Mouse (Mus musculus) hindbrain, embryonic 16.5 days (tissue): Measurements from ENCODE around the gene Igf1r. TPM values are rescaled to one million over a fixed set of nuclear protein-coding genes. Genes with fewer than 3 reads are reported as not detected.

Experiments used
- ATAC-seq: fragments of 200-750 bp; cut with Nextera tagmentation; 2 replicates; pipeline ENCODE4 v1.8.0; 2017; ENCODE audit warnings: moderate TSS enrichment, moderate library complexity
- H3K27ac ChIP-seq: fragments of 300-500 bp; sonication (generic); 2 replicates; pipeline ENCODE4 v1.5.1; 2014; ENCODE audit warnings: low read depth, mild to moderate bottlenecking, control low read depth, low read length, moderate library complexity
- H3K27me3 ChIP-seq: fragments of 300-500 bp; sonication (generic); replicated peaks from 2 replicates; pipeline ENCODE4 v1.6.1; 2014; ENCODE audit warnings: low read length; ENCODE audit not compliant: control insufficient read depth, insufficient read depth
- H3K36me3 ChIP-seq: fragments of 300-500 bp; sonication (generic); 2 replicates; pipeline ENCODE4 v1.6.1; 2014; ENCODE audit warnings: mild to moderate bottlenecking, low read length, moderate library complexity, mixed read lengths; ENCODE audit not compliant: control insufficient read depth, insufficient read depth
- H3K4me1 ChIP-seq: fragments of 300-500 bp; sonication (generic); 2 replicates; pipeline ENCODE4 v1.6.1; 2014; ENCODE audit warnings: low read depth, low read length; ENCODE audit not compliant: control insufficient read depth, insufficient read depth
- H3K4me2 ChIP-seq: fragments of 300-500 bp; sonication (generic); 2 replicates; pipeline ENCODE4 v1.6.1; 2014; ENCODE audit warnings: mild to moderate bottlenecking, low read length, control low read depth, moderate library complexity
- H3K4me3 ChIP-seq: fragments of 300-500 bp; sonication (generic); 2 replicates; pipeline ENCODE4 v1.5.1; 2014; ENCODE audit warnings: mild to moderate bottlenecking, low read length, control low read depth, moderate library complexity
- H3K9ac ChIP-seq: fragments of 300-500 bp; sonication (generic); 2 replicates; pipeline ENCODE4 v1.6.1; 2014; ENCODE audit warnings: low read depth, mild to moderate bottlenecking, control low read depth, low read length, moderate library complexity
- H3K9me3 ChIP-seq: fragments of 300-500 bp; sonication (generic); 2 replicates; pipeline ENCODE4 v1.6.1; 2014; ENCODE audit warnings: mild to moderate bottlenecking, low read length, moderate library complexity; ENCODE audit not compliant: control insufficient read depth
- WGBS: fragments of 180-500 bp; shearing (Covaris S2); extraction: QIAGEN DNeasy Blood & Tissue Kit; methylation state at CpG from one replicate; pipeline ENCODE4 v1.1.7; 2014; 5-methylcytosine and 5-hydroxymethylcytosine counted together
- polyA plus RNA-seq: library from polyadenylated mRNA; unstranded; fragments of >200 nt; fragmentation: Nextera tagmentation; extraction: Ambion mirVana; gene quantifications from 2 replicates; pipeline ENCODE4 v1.2.1, GENCODE M21; 2015

The Igf1r gene
- polyA plus RNA-seq, 1 experiment from 2014 or later, result 16.4 TPM

DNA sequence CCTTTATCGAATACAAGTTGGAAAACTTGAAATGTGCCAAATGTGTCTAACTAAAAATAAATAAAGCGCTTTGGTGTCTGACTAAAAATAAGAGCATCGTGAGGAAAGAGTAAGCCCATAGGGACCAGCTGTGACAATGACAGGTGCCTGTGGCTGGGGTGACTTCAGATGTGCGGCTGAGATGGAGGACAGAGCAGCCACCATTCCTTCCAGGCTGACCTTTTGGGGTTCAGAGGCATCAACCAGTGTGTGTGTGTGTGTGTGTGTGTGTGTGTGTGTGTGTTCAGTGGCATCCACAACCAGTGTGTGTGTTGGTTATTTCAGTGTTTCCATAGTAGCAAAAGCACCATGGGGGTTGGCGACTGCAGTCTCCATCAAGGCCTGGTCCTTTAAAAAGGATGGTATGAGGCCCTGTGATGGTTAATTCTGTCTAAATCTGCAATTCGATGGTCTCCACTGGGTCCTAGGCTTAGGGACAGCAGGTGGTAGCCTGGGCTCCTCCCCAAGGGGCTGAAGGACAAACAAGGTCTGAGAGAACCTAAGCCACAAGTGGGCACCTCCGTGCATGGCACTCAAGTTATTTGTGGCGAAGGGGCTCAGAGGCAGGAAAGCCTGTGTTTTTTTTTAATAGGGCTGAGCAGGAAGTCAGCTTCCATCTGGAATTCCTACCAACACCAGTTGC is 310.9 kb downstream of the Igf1r start:
- 54% methylated on average over 8 of the region's 8 CpGs for WGBS
- H3K4me1 ChIP-seq, result peaks cover 12% of the 10 kb centered on the region
- H3K36me3 ChIP-seq, result no peaks in the 10 kb centered on the region
- no peak overlapping the region; the same call in 1 of the 2 replicates for H3K4me3 ChIP-seq
- H3K27ac ChIP-seq, result no peak overlapping the region
- peaks cover 3% of the 10 kb centered on the region; the same call in 1 of the 2 replicates for H3K9me3 ChIP-seq
- H3K4me2 ChIP-seq, result peak overlapping the region; percentile 72
- ATAC-seq, result peak; percentile 19; the same call in 1 of the 2 replicates
- no peak overlapping the region for H3K9ac ChIP-seq
- 0 out of 2 replicates have a peak, but pooled peaks cover 2% of the 10 kb centered on the region for H3K27me3 ChIP-seq

DNA sequence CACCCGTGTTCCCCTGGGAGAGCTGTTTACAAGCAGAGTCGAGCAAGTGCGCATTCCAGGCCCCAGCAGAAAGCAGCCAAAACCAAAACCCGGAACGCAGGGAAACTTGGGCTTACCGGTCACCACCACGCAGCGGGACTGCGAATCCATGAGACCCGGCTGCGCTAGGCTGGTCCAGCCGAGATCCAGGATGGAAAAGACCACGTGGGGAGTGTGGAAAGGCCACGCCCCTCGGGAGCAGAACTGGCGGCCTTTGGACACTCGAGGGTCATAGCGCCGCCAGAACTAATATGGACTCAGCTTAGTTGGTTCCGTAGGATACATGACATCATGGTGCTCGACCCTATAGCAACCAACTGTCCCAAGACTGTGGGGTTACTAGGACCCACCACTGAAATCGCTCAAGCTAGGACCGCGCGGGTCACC is 311.4 kb downstream of the Igf1r start, which contains the start of gene Pgpep1l:
Gene Pgpep1l, minus strand, starts transcription at position 206 of the 426 bp plus-strand sequence.
- 5% methylated on average over 25 of the region's 25 CpGs for WGBS

DNA sequence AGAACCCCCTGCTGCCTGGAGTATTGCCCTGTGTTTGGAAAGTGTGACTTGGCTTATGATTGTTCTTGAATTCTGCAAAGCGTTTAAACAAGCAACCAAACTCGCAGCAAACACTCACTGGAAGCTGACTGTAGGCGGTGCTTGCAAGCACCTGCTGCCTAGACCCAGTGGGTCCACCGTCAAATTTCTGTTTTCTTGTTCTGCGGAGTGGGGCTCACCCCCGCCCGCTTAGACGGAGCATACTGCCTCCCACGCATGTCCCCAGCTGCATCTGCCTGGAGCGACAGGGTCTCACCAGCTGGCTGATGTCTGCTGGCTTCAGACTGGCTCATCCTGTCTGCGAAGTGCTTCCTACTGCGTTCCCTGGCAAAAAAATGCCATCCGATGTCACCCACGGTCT is 311.9 kb downstream of the Igf1r start:
- Histone ChIP-seq H3K27me3 (0 out of 2 replicates have a peak, but pooled peaks cover 2% of the 10 kb centered on the region), H3K36me3 (no peaks in the 10 kb centered on the region), H3K4me1 (peaks cover 12% of the 10 kb centered on the region), H3K9me3 (peaks cover 3% of the 10 kb centered on the region; the same call in 1 of the 2 replicates), H3K27ac (no peak overlapping the region), H3K9ac (peak overlapping the region; percentile 41), H3K4me2 (peak overlapping the region; percentile 72), H3K4me3 (peak overlapping the region; percentile 35)
- peak; percentile 59 for ATAC-seq
- WGBS, result 12% methylated on average over 14 of the region's 14 CpGs

More for the DNA sequence above, 311.4 kb downstream of the Igf1r start, which contains the start of gene Pgpep1l:
- Histone ChIP-seq H3K36me3 (no peaks in the 10 kb centered on the region), H3K4me1 (peaks cover 12% of the 10 kb centered on the region), H3K4me2 (peak within 1 kb of the TSS; percentile 72), H3K27me3 (0 out of 2 replicates have a peak, but pooled peaks cover 2% of the 10 kb centered on the region), H3K27ac (no peak within 1 kb of the TSS), H3K9me3 (peaks cover 3% of the 10 kb centered on the region; the same call in 1 of the 2 replicates), H3K9ac (peak within 1 kb of the TSS; percentile 46), H3K4me3 (peak within 1 kb of the TSS; percentile 35)
- peak; percentile 72 for ATAC-seq

DNA sequence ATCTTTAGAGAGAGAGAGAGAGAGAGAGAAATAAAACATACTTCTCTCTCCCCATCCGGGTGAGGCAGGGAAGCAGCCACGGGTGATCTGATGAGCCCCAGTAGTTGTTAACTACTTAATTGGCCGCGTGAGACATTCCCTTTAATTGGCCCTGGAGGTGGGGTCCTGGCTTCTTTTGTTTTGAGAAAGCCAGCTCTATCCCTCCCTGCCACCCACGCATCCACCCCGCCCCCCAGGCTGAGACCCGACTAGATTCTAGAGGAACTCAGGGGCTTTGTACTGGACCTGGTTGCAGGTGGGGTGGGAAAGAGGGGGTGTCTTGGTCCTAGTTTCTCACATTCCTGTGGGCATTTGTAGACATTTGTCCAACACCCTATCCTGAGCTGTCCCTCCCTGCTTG is 312.8 kb downstream of the Igf1r start:
- H3K27me3 ChIP-seq, result 0 out of 2 replicates have a peak, but pooled peaks cover 2% of the 10 kb centered on the region
- whole genome bisulfite sequencing, result 35% methylated on average over 7 of the region's 7 CpGs
- ATAC-seq, result no peak

DNA sequence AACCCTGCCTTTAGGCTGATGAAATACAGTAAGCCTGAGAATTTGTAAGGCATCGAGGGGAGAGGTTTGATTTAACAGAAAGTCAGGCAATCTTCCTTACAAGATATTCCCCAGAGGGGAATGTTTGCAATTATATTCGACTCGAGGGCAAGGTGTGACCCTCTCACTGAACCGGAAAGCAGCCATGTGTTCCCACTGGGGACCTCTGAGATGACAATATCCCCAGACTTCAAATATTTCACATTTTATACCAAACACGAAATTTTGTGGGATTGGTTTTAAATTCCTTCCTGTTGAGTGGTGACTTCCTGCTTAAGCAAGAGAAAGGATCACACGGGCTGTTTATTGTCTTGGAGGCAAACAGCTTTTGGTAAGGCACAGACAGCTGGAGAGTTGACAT is 314.1 kb downstream of the Igf1r start:
- H3K9ac ChIP-seq, result no peak overlapping the region
- ATAC-seq, result no peak
- no peaks in the 10 kb centered on the region for H3K9me3 ChIP-seq
- H3K4me3 ChIP-seq, result no peak overlapping the region
- H3K4me1 ChIP-seq, result peaks cover 12% of the 10 kb centered on the region
- no peak overlapping the region for H3K4me2 ChIP-seq
- 0 out of 2 replicates have a peak, but pooled peaks cover 2% of the 10 kb centered on the region for H3K27me3 ChIP-seq
- H3K36me3 ChIP-seq, result no peaks in the 10 kb centered on the region
- 30% methylated on average over 6 of the region's 6 CpGs for WGBS
- H3K27ac ChIP-seq, result no peak overlapping the region

More for the DNA sequence above, 312.8 kb downstream of the Igf1r start:
- no peak overlapping the region for H3K4me3 ChIP-seq
- no peak overlapping the region for H3K9ac ChIP-seq
- H3K9me3 ChIP-seq, result peaks cover 3% of the 10 kb centered on the region; the same call in 1 of the 2 replicates
- no peak overlapping the region for H3K4me2 ChIP-seq
- H3K4me1 ChIP-seq, result peaks cover 12% of the 10 kb centered on the region
- H3K27ac ChIP-seq, result no peak overlapping the region
- no peaks in the 10 kb centered on the region for H3K36me3 ChIP-seq

DNA sequence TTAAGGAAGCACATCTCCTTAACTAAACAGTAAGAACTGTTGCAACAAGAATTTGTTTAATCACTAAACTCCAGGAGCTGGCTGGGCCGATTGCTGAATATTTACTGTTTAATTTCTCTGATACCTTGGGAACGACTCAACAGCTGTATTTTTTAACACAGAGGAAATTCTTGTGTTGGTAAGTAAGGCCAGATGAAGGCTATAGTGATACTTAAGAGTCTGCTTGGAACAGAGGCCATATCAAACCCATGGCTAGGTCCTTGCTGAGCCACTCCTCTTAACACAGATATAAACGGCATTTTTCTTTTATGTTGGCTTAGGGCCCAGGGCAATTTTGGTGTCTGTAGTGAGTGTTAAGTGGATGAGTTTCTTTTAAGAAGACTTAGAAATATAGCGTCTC is 317.9 kb downstream of the Igf1r start:
- H3K4me3 ChIP-seq, result no peak overlapping the region
- no peak overlapping the region for H3K27ac ChIP-seq
- 0 out of 2 replicates have a peak, but pooled peaks cover 2% of the 10 kb centered on the region for H3K27me3 ChIP-seq
- H3K9ac ChIP-seq, result no peak overlapping the region
- WGBS, result 74% methylated on average over 4 of the region's 4 CpGs
- no peak overlapping the region for H3K4me2 ChIP-seq
- no peak for ATAC-seq
- no peaks in the 10 kb centered on the region for H3K9me3 ChIP-seq
- no peaks in the 10 kb centered on the region for H3K36me3 ChIP-seq
- H3K4me1 ChIP-seq, result no peaks in the 10 kb centered on the region; the same call in none of the 2 replicates

DNA sequence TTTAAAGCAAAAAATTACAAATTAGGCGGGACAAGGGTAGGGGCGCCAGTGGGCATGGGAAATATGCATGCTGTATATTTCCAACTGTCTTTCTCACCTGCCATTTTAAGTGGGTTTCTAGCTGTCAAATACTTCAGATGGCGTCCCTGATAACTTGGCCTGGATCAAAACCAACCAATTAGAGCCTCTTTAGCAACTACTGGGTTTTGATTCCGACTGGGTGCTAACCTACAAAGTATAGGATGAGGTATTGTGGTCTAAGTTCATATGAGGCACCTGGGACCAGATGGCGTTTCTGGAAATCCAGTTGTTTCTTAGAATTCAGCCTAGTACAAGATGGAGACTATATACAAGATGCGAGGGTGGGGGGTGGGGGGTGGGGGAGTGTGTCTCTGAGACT is 319.2 kb downstream of the Igf1r start:
- H3K36me3 ChIP-seq, result no peaks in the 10 kb centered on the region
- H3K9me3 ChIP-seq, result no peaks in the 10 kb centered on the region
- WGBS, result 96% methylated on average over 6 of the region's 6 CpGs
- no peak for ATAC-seq
- peaks cover 10% of the 10 kb centered on the region for H3K4me1 ChIP-seq
- H3K9ac ChIP-seq, result no peak overlapping the region
- H3K27me3 ChIP-seq, result no peaks in the 10 kb centered on the region; the same call in 1 of the 2 replicates
- no peak overlapping the region for H3K4me3 ChIP-seq
- no peak overlapping the region for H3K4me2 ChIP-seq
- H3K27ac ChIP-seq, result no peak overlapping the region

DNA sequence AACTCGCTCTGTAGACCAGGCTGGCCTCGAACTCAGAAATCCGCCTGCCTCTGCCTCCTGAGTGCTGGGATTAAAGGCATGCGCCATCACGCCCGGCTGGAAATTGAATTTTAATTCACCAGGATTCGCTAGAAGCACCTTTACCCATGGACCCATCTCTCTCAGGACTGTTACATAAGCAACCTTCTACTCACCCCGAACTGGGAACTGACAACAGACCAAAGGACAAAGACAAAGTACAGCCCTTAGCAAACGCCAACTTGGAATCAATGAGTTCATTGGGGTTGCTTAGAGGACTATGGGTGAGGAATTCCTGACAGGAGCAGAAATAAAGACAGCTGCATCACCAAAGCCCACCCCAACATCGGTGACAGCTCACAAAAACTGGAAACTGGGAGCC is 320.0 kb downstream of the Igf1r start:
- Histone ChIP-seq H3K4me1 (peaks cover 14% of the 10 kb centered on the region), H3K27ac (no peak overlapping the region), H3K9me3 (no peaks in the 10 kb centered on the region), H3K4me3 (no peak overlapping the region), H3K36me3 (no peaks in the 10 kb centered on the region), H3K9ac (no peak overlapping the region), H3K27me3 (no peaks in the 10 kb centered on the region; the same call in 1 of the 2 replicates), H3K4me2 (no peak overlapping the region)
- 79% methylated on average over 10 of the region's 10 CpGs for WGBS
- ATAC-seq, result no peak

DNA sequence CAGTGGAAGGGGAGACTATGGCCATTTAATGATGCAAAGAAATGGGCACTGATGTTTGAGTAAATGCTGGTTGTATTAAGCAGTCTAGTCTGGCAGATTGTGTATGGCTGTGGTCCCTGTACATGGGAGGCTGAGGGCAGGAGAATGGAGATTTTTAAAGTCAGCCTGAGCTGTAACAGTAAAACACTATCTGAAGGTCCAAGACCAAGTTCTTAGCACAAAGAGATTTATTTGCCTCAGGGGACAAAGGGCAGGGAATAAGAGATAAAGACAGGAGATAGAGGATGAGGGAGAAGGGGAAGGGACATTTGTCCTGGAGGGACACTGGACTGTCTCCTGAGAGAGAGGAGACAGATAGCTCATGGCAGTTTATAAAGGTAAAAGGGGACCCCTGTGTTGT is 320.9 kb downstream of the Igf1r start, which contains the start of gene Fam169b:
Gene Fam169b, plus strand, starts transcription at position 325 of the 400 bp plus-strand sequence.
- Histone ChIP-seq H3K4me1 (peaks cover 14% of the 10 kb centered on the region), H3K27ac (no peak within 1 kb of the TSS)
- no peak for ATAC-seq

More for the DNA sequence above, 320.9 kb downstream of the Igf1r start, which contains the start of gene Fam169b:
- Histone ChIP-seq H3K36me3 (no peaks in the 10 kb centered on the region), H3K9me3 (no peaks in the 10 kb centered on the region), H3K27me3 (no peaks in the 10 kb centered on the region; the same call in 1 of the 2 replicates), H3K4me2 (no peak within 1 kb of the TSS), H3K4me3 (no peak within 1 kb of the TSS), H3K9ac (no peak within 1 kb of the TSS)
